Mouse (Mus musculus) lung, adult 18-20 months (tissue): Measurements from ENCODE around the gene Cald1.

Experiments used
- DNase-seq, 2 experiments: peaks; one replicate each; pipeline ENCODE4 v3.0.0; 2022; ENCODE audit warnings: mixed read lengths in 2 of 2

The Cald1 gene

GRCm38 (mm10) chr6:34770491-34770890 is 172.2 kb downstream of the Cald1 start:
- DNase-seq = no peak

GRCm38 (mm10) chr6:34776396-34776795 is 178.1 kb downstream of the Cald1 start:
- DNase-seq = no peak

GRCm38 (mm10) chr6:34777094-34777493 is 178.8 kb downstream of the Cald1 start:
- DNase-seq = no peak

GRCm38 (mm10) chr6:34777981-34778668 is 179.8 kb downstream of the Cald1 start:
- no peak for DNase-seq

- peak; percentile 93 to 95 for DNase-seq
Measured at GRCm38 (mm10) chr6:34780231-34780942, 182.1 kb downstream of the Cald1 start, which contains the start of gene Agbl3. TSS of gene Agbl3 (plus strand) at chr6:34780432.

- no peak for DNase-seq
Measured at GRCm38 (mm10) chr6:34780943-34781289, 182.6 kb downstream of the Cald1 start.

- no peak for DNase-seq
Measured at GRCm38 (mm10) chr6:34782493-34782892, 184.2 kb downstream of the Cald1 start.

GRCm38 (mm10) chr6:34796881-34797280 is 198.6 kb downstream of the Cald1 start:
- peak in 1 of 2 experiments; percentile 17 for DNase-seq

GRCm38 (mm10) chr6:34797887-34798286 is 199.6 kb downstream of the Cald1 start:
- DNase-seq = no peak

GRCm38 (mm10) chr6:34805582-34805981 is 207.3 kb downstream of the Cald1 start:
- DNase-seq = no peak

GRCm38 (mm10) chr6:34810651-34811050 is 212.4 kb downstream of the Cald1 start:
- no peak for DNase-seq

- DNase-seq = no peak
Measured at GRCm38 (mm10) chr6:34824406-34824805, 226.1 kb downstream of the Cald1 start.
